Mouse (Mus musculus) midbrain, embryonic 10.5 days (tissue): ENCODE data around the gene Nfib. TPM values are rescaled to one million over a fixed set of nuclear protein-coding genes. Genes with fewer than 3 reads are reported as not detected.
A peak's percentile ranks its signal among the peaks of the same experiment; 100 is the strongest.

Source experiments
- DNase-seq: peaks from one replicate; pipeline ENCODE4 v3.0.0-alpha.2; 2017; ENCODE audit warnings: low spot score
- H3K27ac ChIP-seq: fragments of 300-500 bp; sonication (generic); replicated peaks from 2 replicates; pipeline ENCODE4 v1.5.1; 2016; ENCODE audit warnings: mild to moderate bottlenecking
- H3K27me3 ChIP-seq: fragments of 300-500 bp; sonication (generic); 2 replicates; pipeline ENCODE4 v1.6.1; 2016; ENCODE audit warnings: low read depth, mild to moderate bottlenecking; ENCODE audit not compliant: poor library complexity, severe bottlenecking
- H3K36me3 ChIP-seq: fragments of 300-500 bp; sonication (generic); 2 replicates; pipeline ENCODE4 v1.6.1; 2016; ENCODE audit warnings: mild to moderate bottlenecking, moderate library complexity
- H3K4me1 ChIP-seq: fragments of 300-500 bp; sonication (generic); 2 replicates; pipeline ENCODE4 v1.6.1; 2016
- H3K4me3 ChIP-seq: fragments of 300-500 bp; sonication (generic); 2 replicates; pipeline ENCODE4 v1.5.1; 2016; ENCODE audit warnings: mild to moderate bottlenecking, moderate library complexity
- H3K9me3 ChIP-seq: fragments of 300-500 bp; sonication (generic); replicated peaks from 2 replicates; pipeline ENCODE4 v1.6.1; 2016; ENCODE audit warnings: mild to moderate bottlenecking
- WGBS: fragments of 180-500 bp; shearing (Covaris S2); methylation state at CpG from one replicate; pipeline ENCODE4 v1.1.7; 2016; 5-methylcytosine and 5-hydroxymethylcytosine counted together
- polyA plus RNA-seq: library from polyadenylated mRNA; unstranded; fragments of >200 nt; fragmentation: Nextera tagmentation; extraction: Ambion mirVana; gene quantifications from 2 replicates; pipeline ENCODE4 v1.2.1, GENCODE M21; 2016

Gene Nfib
- polyA plus RNA-seq, 1 experiment from 2014 or later, result 9.8 TPM

- no peak overlapping the region for H3K27ac ChIP-seq
- H3K36me3 ChIP-seq, result no peaks in the 10 kb centered on the region
- DNase-seq, result no peak
- no peaks in the 10 kb centered on the region for H3K9me3 ChIP-seq
- peaks cover 28% of the 10 kb centered on the region for H3K27me3 ChIP-seq
- H3K4me3 ChIP-seq, result no peak overlapping the region
- 39% methylated on average over 1 of the region's 1 CpGs for WGBS
- H3K4me1 ChIP-seq, result peaks cover 52% of the 10 kb centered on the region
Measured at GRCm38 (mm10) chr4:82294066-82294465, 411.5 kb downstream of the Nfib start.

GRCm38 (mm10) chr4:82291174-82291847, 414.2 kb downstream of the Nfib start:
- 28% methylated on average over 4 of the region's 4 CpGs for WGBS
- H3K4me3 ChIP-seq, result no peak overlapping the region

GRCm38 (mm10) chr4:82290623-82291022, 414.9 kb downstream of the Nfib start:
- H3K4me3 ChIP-seq, result no peak overlapping the region
- no peaks in the 10 kb centered on the region for H3K36me3 ChIP-seq
- H3K9me3 ChIP-seq, result no peaks in the 10 kb centered on the region
- WGBS, result 58% methylated on average over 9 of the region's 9 CpGs
- H3K27me3 ChIP-seq, result peaks cover 31% of the 10 kb centered on the region
- H3K27ac ChIP-seq, result no peak overlapping the region
- DNase-seq, result no peak
- peaks cover 52% of the 10 kb centered on the region for H3K4me1 ChIP-seq

More at GRCm38 (mm10) chr4:82291174-82291847, 414.2 kb downstream of the Nfib start:
- peaks cover 31% of the 10 kb centered on the region for H3K27me3 ChIP-seq
- peak; percentile 60 for DNase-seq
- H3K4me1 ChIP-seq, result peaks cover 52% of the 10 kb centered on the region
- H3K36me3 ChIP-seq, result no peaks in the 10 kb centered on the region
- H3K27ac ChIP-seq, result 0 out of 2 replicates have a peak overlapping the region, but pooled peaks have one; percentile 9
- no peaks in the 10 kb centered on the region for H3K9me3 ChIP-seq

- no peak overlapping the region for H3K27ac ChIP-seq
- 81% methylated on average over 7 of the region's 7 CpGs for WGBS
Measured at GRCm38 (mm10) chr4:82289596-82289995, 416.0 kb downstream of the Nfib start.

GRCm38 (mm10) chr4:82288138-82288537, 417.4 kb downstream of the Nfib start:
- no peak overlapping the region for H3K27ac ChIP-seq
- DNase-seq, result no peak
- no peaks in the 10 kb centered on the region for H3K9me3 ChIP-seq
- peaks cover 39% of the 10 kb centered on the region for H3K4me1 ChIP-seq
- H3K27me3 ChIP-seq, result peaks cover 26% of the 10 kb centered on the region
- WGBS, result 85% methylated on average over 2 of the region's 2 CpGs
- no peaks in the 10 kb centered on the region for H3K36me3 ChIP-seq
- no peak overlapping the region for H3K4me3 ChIP-seq

More at GRCm38 (mm10) chr4:82289596-82289995, 416.0 kb downstream of the Nfib start:
- Histone ChIP-seq H3K9me3 (no peaks in the 10 kb centered on the region), H3K27me3 (peaks cover 31% of the 10 kb centered on the region), H3K36me3 (no peaks in the 10 kb centered on the region), H3K4me1 (peaks cover 52% of the 10 kb centered on the region), H3K4me3 (no peak overlapping the region)
- no peak for DNase-seq

GRCm38 (mm10) chr4:82287454-82287853, 418.1 kb downstream of the Nfib start:
- H3K27ac ChIP-seq, result no peak overlapping the region
- no peak for DNase-seq
- H3K27me3 ChIP-seq, result peaks cover 22% of the 10 kb centered on the region
- H3K4me3 ChIP-seq, result no peak overlapping the region
- no peaks in the 10 kb centered on the region for H3K9me3 ChIP-seq
- H3K36me3 ChIP-seq, result no peaks in the 10 kb centered on the region
- H3K4me1 ChIP-seq, result peaks cover 32% of the 10 kb centered on the region
- 88% methylated on average over 2 of the region's 2 CpGs for WGBS

- no peak for DNase-seq
- H3K4me1 ChIP-seq, result peaks cover 27% of the 10 kb centered on the region
- H3K27ac ChIP-seq, result no peak overlapping the region
- H3K4me3 ChIP-seq, result no peak overlapping the region
- H3K36me3 ChIP-seq, result no peaks in the 10 kb centered on the region
- no peaks in the 10 kb centered on the region for H3K9me3 ChIP-seq
- WGBS, result 91% methylated on average over 2 of the region's 2 CpGs
- peaks cover 22% of the 10 kb centered on the region for H3K27me3 ChIP-seq
Measured at GRCm38 (mm10) chr4:82286931-82287330, 418.6 kb downstream of the Nfib start.

GRCm38 (mm10) chr4:82283536-82283935, 422.0 kb downstream of the Nfib start:
- H3K4me1 ChIP-seq, result no peaks in the 10 kb centered on the region
- no peak overlapping the region for H3K27ac ChIP-seq
- no peaks in the 10 kb centered on the region for H3K36me3 ChIP-seq
- WGBS, result 90% methylated on average over 6 of the region's 6 CpGs
- H3K27me3 ChIP-seq, result peaks cover 1% of the 10 kb centered on the region; the same call in 1 of the 2 replicates
- no peak for DNase-seq
- H3K4me3 ChIP-seq, result no peak overlapping the region
- H3K9me3 ChIP-seq, result no peaks in the 10 kb centered on the region

- 84% methylated on average over 2 of the region's 2 CpGs for WGBS
- no peaks in the 10 kb centered on the region for H3K9me3 ChIP-seq
Measured at GRCm38 (mm10) chr4:82275996-82276395, 429.6 kb downstream of the Nfib start.

GRCm38 (mm10) chr4:82273049-82273754, 432.3 kb downstream of the Nfib start:
- H3K27me3 ChIP-seq, result no peaks in the 10 kb centered on the region
- H3K27ac ChIP-seq, result no peak overlapping the region
- WGBS, result 88% methylated on average over 4 of the region's 4 CpGs
- no peak for DNase-seq
- H3K9me3 ChIP-seq, result no peaks in the 10 kb centered on the region
- peaks cover 7% of the 10 kb centered on the region; the same call in 1 of the 2 replicates for H3K4me1 ChIP-seq
- H3K4me3 ChIP-seq, result no peak overlapping the region
- no peaks in the 10 kb centered on the region for H3K36me3 ChIP-seq

More at GRCm38 (mm10) chr4:82275996-82276395, 429.6 kb downstream of the Nfib start:
- Histone ChIP-seq H3K4me1 (peaks cover 7% of the 10 kb centered on the region; the same call in 1 of the 2 replicates), H3K4me3 (no peak overlapping the region), H3K36me3 (no peaks in the 10 kb centered on the region), H3K27me3 (no peaks in the 10 kb centered on the region), H3K27ac (no peak overlapping the region)
- DNase-seq, result no peak

- 87% methylated on average over 4 of the region's 4 CpGs for WGBS
- Histone ChIP-seq H3K27me3 (no peaks in the 10 kb centered on the region), H3K4me1 (peaks cover 7% of the 10 kb centered on the region; the same call in 1 of the 2 replicates), H3K9me3 (no peaks in the 10 kb centered on the region), H3K36me3 (no peaks in the 10 kb centered on the region), H3K4me3 (no peak overlapping the region), H3K27ac (no peak overlapping the region)
- no peak for DNase-seq
Measured at GRCm38 (mm10) chr4:82272099-82272498, 433.5 kb downstream of the Nfib start.

- no peaks in the 10 kb centered on the region for H3K36me3 ChIP-seq
- H3K4me3 ChIP-seq, result no peak overlapping the region
- no peak for DNase-seq
- H3K27me3 ChIP-seq, result no peaks in the 10 kb centered on the region
- WGBS, result 89% methylated on average over 3 of the region's 3 CpGs
- no peaks in the 10 kb centered on the region for H3K9me3 ChIP-seq
- no peak overlapping the region for H3K27ac ChIP-seq
- peaks cover 7% of the 10 kb centered on the region; the same call in 1 of the 2 replicates for H3K4me1 ChIP-seq
Measured at GRCm38 (mm10) chr4:82271547-82271946, 434.0 kb downstream of the Nfib start.
